Mouse (Mus musculus): ENCODE results near the gene Dbn1.

Gene Dbn1

DNA sequence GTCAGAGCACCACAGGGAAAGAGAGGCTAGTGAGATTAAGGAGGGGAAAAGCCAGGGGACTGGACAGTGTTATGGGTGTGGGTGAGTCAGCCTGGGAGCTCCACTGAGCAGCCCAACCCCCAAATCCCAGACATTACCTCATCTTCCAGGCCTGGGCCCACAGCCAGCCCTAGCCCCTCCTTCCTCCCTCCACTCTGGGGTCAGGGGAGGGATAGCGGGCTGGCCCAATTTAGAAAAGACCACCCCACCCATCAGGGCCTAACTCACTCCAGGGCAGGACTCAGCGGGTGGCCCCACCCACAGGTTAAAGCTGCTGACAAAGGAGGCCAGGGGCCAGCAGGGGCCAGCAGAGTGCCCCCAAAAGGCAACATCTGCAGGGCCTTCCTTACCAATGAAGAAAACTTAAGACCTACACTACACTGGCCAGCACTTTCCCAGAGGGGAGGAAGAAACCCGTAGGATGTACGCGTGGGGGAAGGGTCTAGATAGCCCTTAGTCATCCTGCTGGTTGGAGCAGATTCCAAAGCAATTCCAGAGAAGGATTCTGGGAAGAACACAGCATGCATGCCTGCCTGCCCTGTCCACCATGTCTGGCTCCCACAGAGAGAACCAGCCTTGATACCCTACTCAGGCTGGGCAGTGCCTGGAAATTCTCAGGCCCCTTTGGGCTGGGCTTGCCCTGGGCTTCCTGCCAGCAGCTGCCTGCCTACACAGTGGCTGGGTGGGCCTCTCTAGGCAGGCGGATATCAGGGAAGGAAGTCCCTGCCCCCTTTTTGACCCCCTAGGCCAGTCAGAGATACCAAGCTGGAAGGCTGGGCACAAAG is 23.0 kb upstream of the Dbn1 start:
- peak; percentile 62 for DNase-seq (ENCODE audit: low spot score)

DNA sequence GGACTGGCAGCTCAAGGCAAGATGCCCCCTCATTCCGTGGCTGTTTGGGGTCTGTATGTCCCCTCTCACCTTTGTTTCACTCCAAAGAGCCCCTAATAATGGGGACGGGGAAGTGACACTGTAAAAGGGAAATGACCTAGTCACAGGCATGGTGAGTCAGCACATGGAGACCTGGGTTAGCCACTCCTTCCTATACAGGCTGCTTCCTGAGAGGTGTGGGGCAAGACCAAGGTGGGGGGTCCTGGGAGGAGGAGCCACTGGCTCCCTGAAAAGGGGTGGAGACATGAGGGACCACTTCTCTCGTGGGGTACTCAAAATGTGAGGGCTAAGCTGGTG is 22.4 kb upstream of the Dbn1 start:
- no peak for DNase-seq (ENCODE audit: low spot score)

DNA sequence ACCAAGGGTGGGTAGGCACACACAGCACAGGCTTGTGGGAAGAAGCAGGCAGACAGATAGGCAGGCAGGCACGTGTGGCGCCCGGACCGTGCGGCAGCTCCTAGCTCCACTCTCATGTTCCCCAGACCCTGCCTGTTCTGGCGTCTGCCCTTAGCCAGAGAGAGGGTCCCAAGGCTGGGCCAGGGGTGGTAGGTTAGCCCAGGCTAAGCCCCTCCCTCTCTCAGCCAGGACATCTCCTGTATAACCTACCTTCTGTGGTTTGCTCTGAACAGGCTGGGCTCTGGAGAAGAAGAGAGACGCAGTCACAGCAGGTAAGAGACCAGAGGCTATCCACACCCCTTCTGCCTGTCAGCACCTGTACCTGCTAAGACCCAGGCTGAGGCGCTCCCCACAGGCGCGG is 20.6 kb upstream of the Dbn1 start:
- no peak for DNase-seq (ENCODE audit: low spot score)

DNA sequence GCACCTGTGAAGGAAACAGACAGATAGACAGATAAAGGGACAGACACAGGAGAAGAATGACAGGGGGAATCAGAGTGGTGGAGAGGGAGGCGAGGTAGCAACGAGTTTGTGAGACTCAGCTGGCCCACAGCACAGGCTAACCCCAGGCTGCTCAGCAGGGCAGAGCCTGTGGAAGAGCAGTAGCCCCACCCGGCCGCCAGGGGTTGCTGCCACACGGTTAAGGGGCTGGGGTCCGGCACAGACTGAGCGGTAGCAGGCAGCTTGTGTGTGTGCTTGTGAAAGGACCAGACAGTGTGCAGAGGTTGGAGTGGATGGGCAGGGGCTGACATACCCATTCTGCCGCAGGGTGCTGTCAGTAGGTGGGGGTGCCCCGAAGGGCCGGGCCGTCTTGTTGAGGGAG is 20.0 kb upstream of the Dbn1 start:
- DNase-seq (ENCODE audit: low spot score): no peak

DNA sequence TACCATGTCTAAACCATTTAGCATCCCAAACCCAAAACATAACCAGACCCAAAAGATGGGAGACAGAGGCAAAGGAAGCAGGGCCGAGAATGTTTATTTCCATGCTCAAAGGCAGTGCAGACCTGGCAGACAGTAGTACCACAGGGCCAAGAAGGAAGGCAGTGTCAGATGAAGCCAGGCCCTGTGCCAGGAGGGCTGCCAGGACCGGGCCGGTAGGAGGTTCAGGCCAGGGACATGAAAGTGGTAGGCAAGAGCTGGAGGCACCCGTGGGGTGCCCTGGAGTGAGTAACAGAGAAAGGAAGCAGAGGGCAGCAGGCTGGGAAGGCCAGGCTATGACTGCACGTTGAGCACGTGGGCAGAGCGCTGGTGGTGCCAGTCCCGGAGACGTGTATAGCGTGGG is 18.8 kb upstream of the Dbn1 start:
- no peak for DNase-seq (ENCODE audit: low spot score)

DNA sequence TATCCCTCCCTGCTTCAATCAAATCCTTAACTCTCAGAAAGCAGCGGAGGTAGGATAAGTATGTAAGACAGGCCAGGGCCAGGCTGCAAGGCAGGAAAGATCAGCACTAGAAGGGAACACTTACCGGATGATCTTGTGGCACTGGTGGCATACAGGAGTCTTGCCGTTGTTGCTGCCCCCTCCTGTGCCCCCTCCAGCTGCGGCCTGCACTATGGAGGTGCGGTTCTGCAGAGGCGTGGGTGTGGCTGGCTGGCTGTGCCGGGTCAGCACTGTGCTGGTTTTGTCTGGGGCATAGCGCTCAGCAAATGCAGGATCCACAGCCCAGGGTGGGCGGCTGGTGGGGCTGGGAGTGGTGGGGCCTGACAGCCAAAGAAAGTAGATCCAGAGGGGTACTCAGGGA is 17.9 kb upstream of the Dbn1 start:
- no peak for DNase-seq (ENCODE audit: low spot score)

DNA sequence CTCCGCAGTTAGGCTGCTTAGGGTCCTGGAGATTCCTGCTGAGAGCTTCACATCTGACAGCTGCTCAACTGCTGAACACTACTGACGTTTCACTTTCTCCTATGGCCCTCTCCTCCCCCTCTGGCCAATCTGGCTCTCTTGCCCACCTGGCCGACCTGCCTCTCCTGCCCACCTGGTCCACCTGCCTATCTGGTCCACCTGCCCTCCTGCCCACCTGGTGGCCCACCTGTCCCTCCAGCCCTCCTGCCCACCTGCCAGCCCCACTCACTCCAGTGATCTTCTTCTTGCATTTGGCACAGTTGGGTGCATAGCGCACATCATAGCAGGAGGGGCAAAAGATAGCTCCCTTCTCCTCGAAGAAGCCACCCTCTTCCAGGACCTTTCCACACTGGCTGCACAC is 16.5 kb upstream of the Dbn1 start:
- DNase-seq (ENCODE audit: low spot score): no peak

DNA sequence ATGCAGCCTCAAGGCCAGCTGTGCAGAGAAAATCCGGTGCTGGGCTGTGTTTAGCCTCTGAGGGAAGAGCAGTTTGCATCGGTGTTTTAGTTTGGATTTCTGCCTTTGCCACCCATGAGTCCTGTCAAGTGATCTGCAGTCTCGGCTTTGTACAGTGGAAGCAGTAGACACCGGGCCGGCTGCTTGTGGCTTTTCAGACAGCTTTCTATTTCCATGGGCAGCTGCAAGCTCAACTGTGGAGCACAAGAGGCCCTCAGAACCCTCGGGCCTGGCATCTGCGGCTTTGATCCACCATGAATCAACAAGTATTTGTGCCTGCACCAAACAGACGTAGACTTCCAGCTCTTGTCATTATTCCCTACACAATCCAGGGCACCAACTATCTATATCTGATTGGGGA is 14.5 kb upstream of the Dbn1 start:
- DNase-seq (ENCODE audit: low spot score): no peak

DNA sequence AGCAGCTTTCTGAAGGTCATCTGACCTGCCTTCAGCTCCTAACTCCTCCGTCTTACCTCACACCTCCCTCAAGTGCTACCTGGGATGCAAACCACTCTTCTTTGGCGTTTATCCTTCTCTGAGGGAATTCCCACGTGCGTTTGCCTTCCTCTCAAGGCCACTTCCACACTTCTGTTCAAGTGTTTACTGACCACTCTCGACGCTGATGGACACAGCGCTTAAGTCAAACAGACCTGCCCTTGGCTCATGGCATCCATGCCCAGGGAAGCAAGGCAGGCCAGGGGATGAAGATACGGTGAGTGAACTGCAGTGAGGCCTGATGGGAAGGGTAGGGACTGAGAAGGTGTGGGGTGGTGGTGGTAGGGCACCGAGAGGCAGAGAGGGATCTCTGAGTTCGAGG is 12.7 kb upstream of the Dbn1 start:
- no peak for DNase-seq (ENCODE audit: low spot score)

DNA sequence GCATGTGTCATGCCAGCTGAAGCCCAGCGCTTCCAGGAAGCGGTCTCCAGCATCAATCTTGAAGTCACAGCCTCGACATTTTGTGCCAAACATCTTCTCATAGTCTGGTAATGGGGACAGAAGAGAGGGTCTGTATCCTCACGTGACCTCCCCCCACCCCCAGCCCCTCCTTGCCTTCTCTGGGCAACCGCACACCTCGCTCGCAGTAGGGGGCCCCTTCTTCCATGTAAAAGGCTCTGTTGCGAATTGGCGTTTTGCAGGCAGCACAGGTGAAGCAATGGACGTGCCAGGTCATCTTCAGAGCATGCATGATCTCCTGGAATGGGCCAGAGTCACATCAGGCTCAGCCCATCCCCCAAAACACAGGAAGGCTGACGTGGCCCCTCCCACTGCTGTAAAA is 11.0 kb upstream of the Dbn1 start:
- no peak for DNase-seq (ENCODE audit: low spot score)

DNA sequence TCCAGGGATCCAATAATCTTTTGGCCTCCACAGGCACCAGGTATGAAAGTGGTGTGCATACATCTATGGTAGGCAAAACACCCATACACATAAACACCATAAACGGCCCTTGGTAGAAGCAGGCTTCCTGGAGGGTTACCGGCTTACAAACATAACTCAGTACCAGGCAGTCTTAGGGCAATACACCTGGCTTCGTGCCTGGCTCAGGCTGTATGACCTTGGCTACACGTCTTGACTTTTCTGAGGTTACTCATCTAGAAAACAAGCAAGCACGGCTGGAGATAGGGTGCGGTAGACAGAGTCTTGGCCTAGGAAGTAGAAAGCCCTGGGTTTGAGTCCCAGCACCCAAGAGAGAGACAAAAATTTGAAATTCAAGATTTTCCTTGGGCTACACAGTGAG is 8.8 kb upstream of the Dbn1 start:
- DNase-seq (ENCODE audit: low spot score): no peak

DNA sequence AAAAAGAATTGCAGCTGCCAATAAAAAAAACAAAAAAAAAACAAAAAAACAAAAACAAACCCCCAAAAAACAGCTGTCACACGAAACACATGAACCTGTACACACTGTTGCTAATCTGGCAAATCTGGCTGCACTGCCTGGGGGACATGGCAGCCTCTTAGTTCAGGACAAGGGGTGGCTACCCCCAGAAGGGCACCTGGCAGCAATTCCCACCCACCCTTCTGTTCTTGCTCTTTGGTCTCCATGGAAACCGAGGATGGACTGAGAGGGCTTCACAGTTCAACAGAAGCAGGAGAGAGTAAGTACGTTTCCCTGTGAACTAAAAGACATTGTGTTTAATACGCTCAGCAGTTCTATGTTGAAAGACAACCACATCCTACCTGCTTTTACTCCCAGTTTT is 7.8 kb upstream of the Dbn1 start:
- no peak for DNase-seq (ENCODE audit: low spot score)

DNA sequence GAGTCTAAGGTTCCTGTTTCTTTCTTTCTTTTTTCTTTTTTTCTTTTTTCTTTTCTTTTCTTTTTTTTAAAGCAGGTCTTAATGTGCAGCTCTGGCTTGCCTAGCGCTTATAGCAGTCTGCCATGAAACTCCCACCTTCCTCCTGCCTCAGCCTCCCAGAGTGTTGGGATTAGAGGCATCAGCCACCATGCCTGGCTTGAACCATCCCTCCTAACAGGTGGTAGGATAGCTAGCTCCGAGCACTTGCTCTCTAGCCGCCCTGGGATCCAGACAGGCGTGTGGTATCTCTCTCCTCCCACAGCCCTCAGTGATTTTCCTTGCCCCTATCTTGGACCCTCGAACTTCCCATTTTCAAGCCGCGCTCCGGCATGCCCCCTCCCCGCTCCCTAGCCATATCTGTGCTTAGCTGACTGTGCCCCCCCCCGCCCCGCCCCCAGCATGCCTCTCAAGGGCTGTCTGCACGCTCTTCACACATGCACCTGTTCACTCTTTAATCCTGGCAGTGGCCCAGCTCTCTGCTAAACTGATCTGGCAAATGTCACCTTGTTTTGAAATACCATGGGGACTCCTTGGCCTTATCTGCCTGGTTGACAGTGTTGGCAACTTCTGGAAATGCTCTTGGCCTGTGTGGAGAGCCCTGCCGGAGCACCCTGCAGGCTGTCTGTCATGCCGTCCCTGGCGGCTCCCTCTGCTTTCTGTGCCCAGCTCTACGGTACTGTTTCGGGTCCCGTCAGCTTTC is 7.1 kb upstream of the Dbn1 start:
- no peak for DNase-seq (ENCODE audit: low spot score)

DNA sequence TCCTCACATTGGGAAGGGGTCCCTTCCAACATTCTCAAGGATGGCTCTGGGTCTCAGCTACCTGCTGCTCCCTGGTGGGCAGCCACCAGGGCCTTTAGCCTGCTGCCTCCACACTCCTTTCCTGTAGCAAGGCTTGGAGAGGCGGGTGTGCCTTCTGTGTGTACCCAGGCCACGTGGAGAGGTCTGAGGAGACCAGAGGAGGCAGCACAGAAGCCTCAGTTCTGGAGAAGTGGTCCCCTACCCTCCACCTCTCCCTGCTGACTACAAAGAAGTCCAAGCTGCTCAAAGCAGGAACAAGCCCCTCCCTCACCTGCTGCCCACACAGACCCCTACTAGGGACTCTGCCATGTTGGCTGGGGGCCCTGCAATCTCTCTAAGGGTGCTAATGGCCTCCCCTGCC is 6.3 kb upstream of the Dbn1 start:
- no peak for DNase-seq (ENCODE audit: low spot score)

DNA sequence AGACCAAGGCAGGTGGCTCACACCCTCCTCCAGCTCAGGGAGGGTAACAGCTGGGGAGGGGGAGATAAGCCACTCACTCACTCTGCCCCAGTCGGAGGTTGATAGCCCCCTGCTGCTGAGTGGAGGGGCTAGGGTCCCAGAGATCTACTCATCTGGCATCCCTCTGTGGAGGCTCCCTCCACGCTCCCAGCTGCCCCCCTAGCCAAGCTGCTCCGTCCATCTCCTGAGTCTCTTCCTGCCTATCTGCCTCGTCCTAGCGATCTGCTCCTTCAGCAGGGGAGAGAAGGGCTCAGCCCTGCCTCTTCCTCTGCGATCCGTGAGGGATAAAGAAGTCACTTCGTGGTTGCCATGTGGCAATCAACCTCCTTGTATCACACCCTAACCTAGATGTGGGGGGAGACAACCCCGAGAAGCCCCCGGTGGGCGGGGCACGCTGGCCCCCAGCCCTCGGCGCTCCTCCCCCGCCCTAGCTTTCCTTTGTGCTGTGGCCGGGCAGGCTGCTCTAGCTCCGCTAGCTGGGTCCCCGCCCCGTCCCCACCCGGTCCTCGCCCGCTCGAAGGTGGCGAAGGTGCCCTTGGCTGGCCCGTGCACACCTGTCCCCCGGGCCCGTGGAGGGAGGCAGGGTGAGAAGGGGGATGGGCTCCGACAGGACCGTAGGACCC is 864 bp downstream of the Dbn1 start:
- no peak for DNase-seq (ENCODE audit: low spot score)

DNA sequence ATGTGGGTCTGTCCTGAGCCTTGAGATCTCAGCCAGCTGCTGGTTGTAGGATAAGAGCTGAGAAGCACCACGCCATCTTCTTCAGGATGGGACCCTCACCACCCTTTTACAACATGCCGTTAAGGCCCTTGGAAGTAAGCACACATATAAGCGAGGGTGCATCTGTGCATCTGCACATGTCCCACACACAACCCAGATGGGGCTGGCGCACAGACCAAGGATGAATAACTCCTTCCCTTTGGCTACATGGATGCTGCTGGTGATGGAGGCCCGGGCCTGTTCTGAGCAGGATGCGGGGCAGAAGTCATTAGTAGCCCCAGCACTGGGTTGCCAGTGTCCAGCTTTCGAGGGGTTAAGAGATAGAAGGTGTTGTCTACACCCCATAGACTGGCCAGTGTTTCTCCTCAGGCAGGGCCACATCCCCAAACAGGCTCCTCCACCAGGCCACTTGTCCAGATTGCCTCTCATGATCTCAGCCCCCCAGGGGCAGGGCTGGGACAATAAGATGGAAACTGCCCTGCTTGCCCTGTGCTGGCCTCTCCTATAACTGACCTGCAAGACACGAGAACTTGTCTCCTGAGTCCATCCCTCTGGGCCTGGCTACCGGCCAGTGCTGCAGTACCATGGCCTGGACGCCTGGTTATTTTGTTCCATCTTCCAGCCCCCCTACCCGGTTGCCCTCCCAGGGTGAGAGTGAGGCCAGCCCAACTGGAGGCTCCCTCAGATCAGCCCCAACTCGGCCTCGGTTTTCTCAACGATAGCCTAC is 1.7 kb downstream of the Dbn1 start:
- DNase-seq (ENCODE audit: low spot score): no peak

DNA sequence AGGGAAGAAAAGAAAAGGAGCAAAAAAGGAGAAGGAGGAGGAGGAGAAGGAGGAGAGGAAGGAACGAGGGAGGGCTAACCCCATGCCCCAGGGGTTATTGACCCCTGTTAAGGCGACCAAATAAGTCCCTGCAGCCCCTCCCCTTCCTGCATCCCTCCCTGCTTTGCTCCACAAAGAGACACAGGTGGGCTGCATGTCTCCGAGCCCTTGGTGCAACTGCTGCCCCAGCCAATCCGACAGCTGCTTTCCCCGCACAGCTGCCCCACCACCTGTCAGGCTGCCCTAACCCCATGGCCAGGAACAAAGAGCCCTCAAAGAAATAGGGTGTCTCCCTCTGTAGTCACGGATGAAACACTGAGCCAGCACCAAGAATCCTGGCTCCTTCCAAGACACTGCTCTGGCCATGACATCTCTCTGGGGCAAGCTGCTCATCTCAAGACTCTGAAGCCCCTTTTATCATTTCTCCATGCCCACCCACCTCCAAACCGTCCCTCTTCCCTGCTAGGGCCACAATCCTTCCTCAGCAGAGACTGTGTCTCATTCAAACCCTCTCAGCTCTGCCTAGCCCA is 3.3 kb downstream of the Dbn1 start:
- DNase-seq (ENCODE audit: low spot score): no peak

DNA sequence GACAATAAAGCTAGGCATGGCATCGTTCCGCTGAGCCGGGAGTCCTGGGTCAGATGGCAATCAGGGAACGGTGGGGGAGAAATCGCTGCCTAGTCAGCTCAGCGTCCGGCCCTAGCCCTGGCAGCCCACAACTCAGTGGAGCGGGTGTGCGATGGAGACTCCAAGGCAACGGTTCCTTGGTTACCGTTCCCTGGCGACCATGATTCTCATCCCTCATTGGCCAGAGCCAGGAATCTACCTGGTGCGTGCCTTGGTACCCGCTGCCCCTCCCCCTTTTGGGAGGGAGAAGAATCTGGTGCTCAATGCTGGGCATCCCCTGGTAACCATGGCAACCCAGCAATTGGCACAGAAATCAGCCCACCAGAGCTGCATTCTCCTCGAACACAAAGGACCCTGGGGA is 4.3 kb downstream of the Dbn1 start:
- no peak for DNase-seq (ENCODE audit: low spot score)

DNA sequence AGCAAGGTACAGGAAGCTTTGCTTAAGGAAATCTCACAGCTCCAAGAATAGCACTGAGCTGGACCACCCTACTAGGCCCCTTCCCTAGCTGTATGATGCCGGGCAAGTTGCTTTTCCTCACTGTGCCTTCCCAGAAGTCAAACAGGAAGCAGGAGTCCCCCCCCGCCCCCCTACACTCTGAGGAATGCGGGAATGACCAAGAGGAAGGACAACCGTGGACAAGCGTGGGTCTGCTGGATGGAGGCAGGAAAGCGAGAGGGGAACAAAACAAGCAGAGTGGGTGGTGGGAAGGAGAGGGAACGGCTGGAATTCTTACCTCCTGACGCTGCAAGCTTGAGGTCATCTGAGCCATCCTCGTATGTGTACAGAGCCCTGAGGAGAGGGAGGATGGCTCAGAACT is 4.8 kb downstream of the Dbn1 start:
- no peak for DNase-seq (ENCODE audit: low spot score)

DNA sequence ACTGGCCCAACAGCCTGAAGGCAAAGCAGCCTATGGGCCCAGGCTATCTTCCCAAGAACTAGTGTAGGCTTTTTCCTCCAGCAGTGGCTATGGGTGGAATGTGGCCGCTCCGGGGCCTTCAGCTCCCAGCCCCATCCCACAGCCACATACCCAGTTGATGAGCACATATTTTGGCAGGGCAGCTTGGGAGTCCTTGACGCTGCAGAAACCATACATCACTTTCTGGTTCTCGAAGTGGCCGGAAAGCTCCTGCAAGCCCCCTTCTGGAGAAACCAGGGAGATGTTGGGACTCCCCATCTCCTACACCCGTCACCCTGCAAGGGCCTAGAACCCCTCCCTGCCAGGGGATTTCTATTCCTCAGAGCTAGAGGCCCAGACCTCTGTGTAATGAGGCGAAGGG is 5.4 kb downstream of the Dbn1 start:
- DNase-seq (ENCODE audit: low spot score): no peak

DNA sequence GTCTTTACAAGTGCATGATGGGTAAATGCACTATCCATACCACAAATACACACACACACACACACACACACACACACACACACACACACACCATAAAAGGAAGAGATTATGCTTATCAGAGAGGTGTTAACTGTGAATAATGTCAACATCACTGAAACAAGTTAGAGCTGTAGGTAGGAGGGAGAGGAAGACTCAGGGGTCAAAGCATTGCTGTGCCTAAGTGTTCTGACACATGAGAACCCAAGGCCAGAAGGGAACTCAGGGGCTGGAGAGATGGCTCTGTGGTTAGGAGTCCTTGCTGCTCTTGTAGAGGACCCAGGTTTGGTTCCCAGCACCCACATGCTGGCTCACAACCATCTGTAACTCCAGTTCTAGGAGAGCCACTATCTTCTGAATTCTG is 8.0 kb downstream of the Dbn1 start:
- DNase-seq (ENCODE audit: low spot score): no peak

DNA sequence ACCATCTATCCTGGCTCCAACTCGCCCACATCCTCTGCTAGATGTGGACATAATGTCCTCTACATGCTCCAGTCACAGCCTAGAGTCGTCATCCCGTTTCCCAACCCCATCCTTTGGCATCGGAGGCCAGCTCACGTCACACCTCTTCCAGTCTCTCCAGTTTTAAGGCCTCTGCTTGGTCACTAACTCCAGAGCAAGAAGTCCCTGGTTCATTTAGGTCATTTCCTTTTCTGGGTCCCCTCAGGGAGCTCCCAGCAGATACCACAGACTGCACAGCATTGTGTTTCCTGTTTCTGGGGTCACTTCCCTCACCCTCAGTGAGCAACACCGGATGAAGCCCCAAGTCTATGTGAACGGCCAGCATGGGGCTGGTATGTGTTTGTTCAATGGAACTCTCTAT is 8.9 kb downstream of the Dbn1 start:
- no peak for DNase-seq (ENCODE audit: low spot score)
